Mouse (Mus musculus) limb, embryonic 13.5 days (tissue): ENCODE measurements around the gene Pcna. TPM values are rescaled to one million over a fixed set of nuclear protein-coding genes. Genes with fewer than 3 reads are reported as not detected.
A peak's percentile ranks its signal among the peaks of the same experiment; 100 is the strongest.
"Not testable (repeated sequence)": the region's sequence is repeated elsewhere in the genome, so short reads cannot be mapped to it uniquely, and the experiment has no call there.

Experiments used
- ATAC-seq: fragments of 200-750 bp; cut with Nextera tagmentation; 2 replicates; pipeline ENCODE4 v1.8.0; 2017; ENCODE audit warnings: low read depth, moderate number of reproducible peaks, moderate TSS enrichment; ENCODE audit not compliant: low FRiP score
- H3K27ac ChIP-seq: fragments of 300-500 bp; sonication (generic); 2 replicates; pipeline ENCODE4 v1.5.1; 2015; ENCODE audit warnings: inconsistent platforms, mild to moderate bottlenecking, moderate library complexity
- H3K27me3 ChIP-seq: fragments of 300-500 bp; sonication (generic); 2 replicates; pipeline ENCODE4 v1.6.1; 2015; ENCODE audit warnings: mild to moderate bottlenecking, inconsistent platforms
- H3K36me3 ChIP-seq: fragments of 300-500 bp; sonication (generic); 2 replicates; pipeline ENCODE4 v1.6.1; 2015; ENCODE audit warnings: inconsistent platforms, mild to moderate bottlenecking, moderate library complexity
- H3K4me1 ChIP-seq: fragments of 300-500 bp; sonication (generic); 2 replicates; pipeline ENCODE4 v1.6.1; 2015; ENCODE audit warnings: inconsistent platforms
- H3K4me2 ChIP-seq: fragments of 300-500 bp; sonication (generic); replicated peaks from 2 replicates; pipeline ENCODE4 v1.6.1; 2015; ENCODE audit warnings: inconsistent platforms, mild to moderate bottlenecking, moderate library complexity
- H3K4me3 ChIP-seq: fragments of 300-500 bp; sonication (generic); 2 replicates; pipeline ENCODE4 v1.5.1; 2015; ENCODE audit warnings: moderate library complexity, mild to moderate bottlenecking, inconsistent platforms
- H3K9ac ChIP-seq: fragments of 300-500 bp; sonication (generic); 2 replicates; pipeline ENCODE4 v1.6.1; 2015; ENCODE audit warnings: mild to moderate bottlenecking, inconsistent platforms
- H3K9me3 ChIP-seq: fragments of 300-500 bp; sonication (generic); 2 replicates; pipeline ENCODE4 v1.6.1; 2016; ENCODE audit warnings: inconsistent platforms
- WGBS: fragments of 180-500 bp; shearing (Covaris S2); methylation state at CpG from one replicate; pipeline ENCODE4 v1.1.7; 2015; 5-methylcytosine and 5-hydroxymethylcytosine counted together
- polyA plus RNA-seq: library from polyadenylated mRNA; unstranded; fragments of >200 nt; fragmentation: Nextera tagmentation; extraction: Ambion mirVana; gene quantifications from 2 replicates; pipeline ENCODE4 v1.2.1, GENCODE M21; 2015

The Pcna gene
- 252 and 263 TPM in 2 replicates for polyA plus RNA-seq

GRCm38 (mm10) chr2:132252542-132253528 is at the start of gene Pcna:
Pcna (minus strand) TSS chr2:132253314.
- Histone ChIP-seq H3K36me3 (peaks cover 25% of the 10 kb centered on the region), H3K9me3 (no peaks in the 10 kb centered on the region), H3K4me2 (peak within 1 kb of the TSS; percentile 79), H3K27ac (peak within 1 kb of the TSS; percentile 77), H3K4me1 (peaks cover 35% of the 10 kb centered on the region), H3K4me3 (peak within 1 kb of the TSS; percentile 67), H3K9ac (peak within 1 kb of the TSS; percentile 75), H3K27me3 (no peaks in the 10 kb centered on the region)
- peak; percentile 99 for ATAC-seq
- under 1% methylated on average over 79 of the region's 79 CpGs for WGBS

GRCm38 (mm10) chr2:132301436-132301835 is 48.3 kb upstream of the Pcna start:
- no peaks in the 10 kb centered on the region for H3K27me3 ChIP-seq
- H3K4me2 ChIP-seq = no peak overlapping the region
- no peaks in the 10 kb centered on the region for H3K4me1 ChIP-seq
- no peak overlapping the region for H3K4me3 ChIP-seq
- H3K9ac ChIP-seq = no peak overlapping the region
- WGBS = 87% methylated on average over 4 of the region's 4 CpGs
- H3K27ac ChIP-seq = no peak overlapping the region
- peaks cover 94% of the 10 kb centered on the region for H3K36me3 ChIP-seq
- H3K9me3 ChIP-seq = no peaks in the 10 kb centered on the region
- no peak for ATAC-seq

- H3K27ac ChIP-seq = no peak overlapping the region
- ATAC-seq = no peak
- WGBS = 76% methylated on average over 4 of the region's 4 CpGs
- no peaks in the 10 kb centered on the region for H3K9me3 ChIP-seq
- H3K4me3 ChIP-seq = no peak overlapping the region
- no peak overlapping the region for H3K4me2 ChIP-seq
- no peaks in the 10 kb centered on the region for H3K27me3 ChIP-seq
- peaks cover 95% of the 10 kb centered on the region for H3K36me3 ChIP-seq
- no peaks in the 10 kb centered on the region for H3K4me1 ChIP-seq
- H3K9ac ChIP-seq = no peak overlapping the region
Measured at GRCm38 (mm10) chr2:132298250-132298649, 45.1 kb upstream of the Pcna start.

GRCm38 (mm10) chr2:132293694-132294450 is 40.8 kb upstream of the Pcna start:
- H3K4me3 ChIP-seq = no peak overlapping the region
- no peaks in the 10 kb centered on the region for H3K9me3 ChIP-seq
- H3K4me2 ChIP-seq = no peak overlapping the region
- ATAC-seq = peak; percentile 28; the same call in 1 of the 2 replicates
- peaks cover 55% of the 10 kb centered on the region for H3K36me3 ChIP-seq
- H3K4me1 ChIP-seq = peaks cover 9% of the 10 kb centered on the region; the same call in 1 of the 2 replicates
- no peaks in the 10 kb centered on the region for H3K27me3 ChIP-seq
- H3K27ac ChIP-seq = no peak overlapping the region
- WGBS = 92% methylated on average over 10 of the region's 10 CpGs
- no peak overlapping the region for H3K9ac ChIP-seq

GRCm38 (mm10) chr2:132292083-132292482 is 39.0 kb upstream of the Pcna start:
- no peaks in the 10 kb centered on the region for H3K27me3 ChIP-seq
- H3K9ac ChIP-seq = no peak overlapping the region
- H3K4me3 ChIP-seq = no peak overlapping the region
- WGBS = 67% methylated on average over 4 of the region's 4 CpGs
- no peak for ATAC-seq
- H3K27ac ChIP-seq = no peak overlapping the region
- no peak overlapping the region for H3K4me2 ChIP-seq
- no peaks in the 10 kb centered on the region for H3K9me3 ChIP-seq
- peaks cover 39% of the 10 kb centered on the region for H3K36me3 ChIP-seq
- peaks cover 9% of the 10 kb centered on the region; the same call in 1 of the 2 replicates for H3K4me1 ChIP-seq

GRCm38 (mm10) chr2:132291265-132291664 is 38.2 kb upstream of the Pcna start:
- H3K9ac ChIP-seq = no peak overlapping the region
- no peak overlapping the region for H3K4me2 ChIP-seq
- no peak for ATAC-seq
- no peaks in the 10 kb centered on the region for H3K9me3 ChIP-seq
- no peaks in the 10 kb centered on the region for H3K27me3 ChIP-seq
- peaks cover 11% of the 10 kb centered on the region; the same call in 1 of the 2 replicates for H3K4me1 ChIP-seq
- 55% methylated on average over 3 of the region's 3 CpGs for whole genome bisulfite sequencing
- H3K36me3 ChIP-seq = peaks cover 31% of the 10 kb centered on the region
- 0 out of 2 replicates have a peak overlapping the region, but pooled peaks have one; percentile 12 for H3K27ac ChIP-seq
- no peak overlapping the region for H3K4me3 ChIP-seq

GRCm38 (mm10) chr2:132290808-132291207 is 37.7 kb upstream of the Pcna start:
- Histone ChIP-seq H3K4me1 (peaks cover 13% of the 10 kb centered on the region; the same call in 1 of the 2 replicates), H3K36me3 (peaks cover 26% of the 10 kb centered on the region), H3K9me3 (no peaks in the 10 kb centered on the region), H3K4me2 (no peak overlapping the region), H3K27me3 (no peaks in the 10 kb centered on the region), H3K27ac (no peak overlapping the region), H3K9ac (no peak overlapping the region), H3K4me3 (no peak overlapping the region)
- no peak for ATAC-seq
- WGBS = 72% methylated on average over 6 of the region's 6 CpGs

- H3K9me3 ChIP-seq, H3K27ac ChIP-seq, H3K4me3 ChIP-seq, H3K4me2 ChIP-seq, ATAC-seq, H3K27me3 ChIP-seq, H3K9ac ChIP-seq: not testable (repeated sequence)
- Histone ChIP-seq H3K4me1 (peaks cover 14% of the 10 kb centered on the region), H3K36me3 (peaks cover 10% of the 10 kb centered on the region)
- 75% methylated on average over 5 of the region's 7 CpGs for WGBS
Measured at GRCm38 (mm10) chr2:132289213-132289612, 36.1 kb upstream of the Pcna start.

- H3K4me3 ChIP-seq = no peak overlapping the region
- 74% methylated on average over 9 of the region's 9 CpGs for WGBS
- H3K4me1 ChIP-seq = peaks cover 40% of the 10 kb centered on the region
- H3K36me3 ChIP-seq = no peaks in the 10 kb centered on the region
- H3K27ac ChIP-seq = no peak overlapping the region
- no peaks in the 10 kb centered on the region for H3K9me3 ChIP-seq
- H3K27me3 ChIP-seq = no peaks in the 10 kb centered on the region
- ATAC-seq = peak; percentile 55; the same call in 1 of the 2 replicates
- no peak overlapping the region for H3K4me2 ChIP-seq
- H3K9ac ChIP-seq = no peak overlapping the region
Measured at GRCm38 (mm10) chr2:132286376-132287076, 33.4 kb upstream of the Pcna start.

- H3K27ac ChIP-seq, H3K36me3 ChIP-seq, H3K4me2 ChIP-seq, H3K9ac ChIP-seq, ATAC-seq, H3K9me3 ChIP-seq, H3K4me3 ChIP-seq, H3K27me3 ChIP-seq: not testable (repeated sequence)
- peaks cover 33% of the 10 kb centered on the region for H3K4me1 ChIP-seq
- 89% methylated on average over 5 of the region's 5 CpGs for WGBS
Measured at GRCm38 (mm10) chr2:132285722-132286121, 32.6 kb upstream of the Pcna start.

- Histone ChIP-seq H3K27me3 (no peaks in the 10 kb centered on the region), H3K9me3 (no peaks in the 10 kb centered on the region), H3K36me3 (peaks cover 7% of the 10 kb centered on the region), H3K4me2 (no peak overlapping the region), H3K4me3 (no peak overlapping the region), H3K9ac (no peak overlapping the region; the same call in none of the 2 replicates), H3K4me1 (peaks cover 33% of the 10 kb centered on the region), H3K27ac (no peak overlapping the region; the same call in 1 of the 2 replicates)
- ATAC-seq = no peak
- WGBS = 83% methylated on average over 12 of the region's 12 CpGs
Measured at GRCm38 (mm10) chr2:132284492-132285139, 31.5 kb upstream of the Pcna start.
